Mouse (Mus musculus) forebrain, embryonic 15.5 days (tissue): Measurements from ENCODE around the gene Hk3. TPM values are rescaled to one million over a fixed set of nuclear protein-coding genes. Genes with fewer than 3 reads are reported as not detected.

Experiments
- ATAC-seq: fragments of 200-750 bp; cut with Nextera tagmentation; replicated peaks from 2 replicates; pipeline ENCODE4 v1.8.0; 2017; ENCODE audit warnings: mild to moderate bottlenecking, moderate TSS enrichment, moderate library complexity
- H3K27ac ChIP-seq: fragments of 300-500 bp; sonication (generic); replicated peaks from 2 replicates; pipeline ENCODE4 v1.5.1; 2015; ENCODE audit warnings: mild to moderate bottlenecking, inconsistent platforms
- H3K27me3 ChIP-seq: fragments of 300-500 bp; sonication (generic); 2 replicates; pipeline ENCODE4 v1.6.1; 2015; ENCODE audit warnings: inconsistent platforms
- H3K36me3 ChIP-seq: fragments of 300-500 bp; sonication (generic); 2 replicates; pipeline ENCODE4 v1.6.1; 2015; ENCODE audit warnings: mild to moderate bottlenecking, inconsistent platforms
- H3K4me1 ChIP-seq: fragments of 300-500 bp; sonication (generic); 2 replicates; pipeline ENCODE4 v1.6.1; 2015; ENCODE audit warnings: inconsistent platforms
- H3K4me2 ChIP-seq: fragments of 300-500 bp; sonication (generic); replicated peaks from 2 replicates; pipeline ENCODE4 v1.6.1; 2015; ENCODE audit warnings: mild to moderate bottlenecking, inconsistent platforms
- H3K4me3 ChIP-seq: fragments of 300-500 bp; sonication (generic); 2 replicates; pipeline ENCODE4 v1.5.1; 2015; ENCODE audit warnings: mild to moderate bottlenecking, inconsistent platforms
- H3K9ac ChIP-seq: fragments of 300-500 bp; sonication (generic); replicated peaks from 2 replicates; pipeline ENCODE4 v1.6.1; 2015; ENCODE audit warnings: mild to moderate bottlenecking, inconsistent platforms
- H3K9me3 ChIP-seq: fragments of 300-500 bp; sonication (generic); 2 replicates; pipeline ENCODE4 v1.6.1; 2016; ENCODE audit warnings: inconsistent platforms
- WGBS: fragments of 180-500 bp; shearing (Covaris S2); methylation state at CpG from one replicate; pipeline ENCODE4 v1.1.7; 2015; ENCODE audit warnings: mixed read lengths; 5-methylcytosine and 5-hydroxymethylcytosine counted together
- polyA plus RNA-seq: library from polyadenylated mRNA; unstranded; fragments of >200 nt; fragmentation: Nextera tagmentation; extraction: Ambion mirVana; gene quantifications from 2 replicates; pipeline ENCODE4 v1.2.1, GENCODE M21; 2015

Hk3 gene
- polyA plus RNA-seq, result 0.73 and 1.2 TPM in 2 replicates

- no peak within 1 kb of the TSS for H3K9ac ChIP-seq
- no peaks in the 10 kb centered on the region for H3K27me3 ChIP-seq
- no peak within 1 kb of the TSS for H3K4me3 ChIP-seq
- 90% methylated on average over 13 of the region's 13 CpGs for WGBS
- no peak within 1 kb of the TSS for H3K27ac ChIP-seq
- H3K36me3 ChIP-seq, result peaks cover 4% of the 10 kb centered on the region; the same call in 1 of the 2 replicates
- ATAC-seq, result no peak
- H3K4me1 ChIP-seq, result no peaks in the 10 kb centered on the region
- H3K9me3 ChIP-seq, result no peaks in the 10 kb centered on the region
- no peak within 1 kb of the TSS for H3K4me2 ChIP-seq
These were observed at the start of gene Hk3 for GRCm38 (mm10) chr13:55021194-55021779. Hk3 (minus strand) TSS chr13:55021385.

- Histone ChIP-seq H3K36me3 (peaks cover 4% of the 10 kb centered on the region; the same call in 1 of the 2 replicates), H3K9me3 (no peaks in the 10 kb centered on the region), H3K4me1 (no peaks in the 10 kb centered on the region), H3K27me3 (no peaks in the 10 kb centered on the region), H3K9ac (no peak overlapping the region), H3K4me2 (no peak overlapping the region), H3K27ac (no peak overlapping the region), H3K4me3 (no peak overlapping the region)
- 81% methylated on average over 7 of the region's 7 CpGs for WGBS
- ATAC-seq, result no peak
These were observed 48.5 kb upstream of the Hk3 start for GRCm38 (mm10) chr13:55069719-55070118.

DNA sequence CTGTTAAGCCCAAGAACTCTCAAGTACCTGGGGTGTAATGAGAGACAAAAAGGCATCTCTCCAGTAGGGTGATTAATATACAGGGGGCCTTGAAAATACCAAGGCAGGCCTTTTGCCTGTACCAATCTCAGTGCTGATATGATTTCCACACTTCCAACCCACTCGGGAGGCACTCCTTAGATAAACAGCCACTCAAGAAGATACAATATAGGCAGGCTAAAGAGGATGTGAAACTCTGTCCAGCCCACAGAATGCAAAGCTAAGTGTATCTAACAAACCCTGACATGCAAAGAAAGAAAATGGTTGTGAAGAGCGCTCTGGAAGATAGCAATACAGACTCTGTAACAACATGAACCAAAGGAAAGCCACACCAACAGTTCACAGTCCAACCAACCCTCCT, 42.1 kb upstream of the Hk3 start:
- WGBS, result 97% methylated on average over 2 of the region's 2 CpGs
- Histone ChIP-seq H3K36me3 (peaks cover 1% of the 10 kb centered on the region), H3K9me3 (no peaks in the 10 kb centered on the region), H3K27ac (no peak overlapping the region), H3K27me3 (no peaks in the 10 kb centered on the region), H3K4me2 (no peak overlapping the region), H3K9ac (no peak overlapping the region), H3K4me1 (no peaks in the 10 kb centered on the region), H3K4me3 (no peak overlapping the region)
- no peak for ATAC-seq

GRCm38 (mm10) chr13:55058042-55058441, 36.9 kb upstream of the Hk3 start:
- Histone ChIP-seq H3K9me3 (no peaks in the 10 kb centered on the region), H3K36me3 (peaks cover 6% of the 10 kb centered on the region), H3K4me2 (no peak overlapping the region), H3K4me1 (no peaks in the 10 kb centered on the region), H3K4me3 (no peak overlapping the region), H3K27me3 (no peaks in the 10 kb centered on the region), H3K9ac (no peak overlapping the region), H3K27ac (no peak overlapping the region)
- ATAC-seq, result no peak
- WGBS, result 96% methylated on average over 2 of the region's 2 CpGs

DNA sequence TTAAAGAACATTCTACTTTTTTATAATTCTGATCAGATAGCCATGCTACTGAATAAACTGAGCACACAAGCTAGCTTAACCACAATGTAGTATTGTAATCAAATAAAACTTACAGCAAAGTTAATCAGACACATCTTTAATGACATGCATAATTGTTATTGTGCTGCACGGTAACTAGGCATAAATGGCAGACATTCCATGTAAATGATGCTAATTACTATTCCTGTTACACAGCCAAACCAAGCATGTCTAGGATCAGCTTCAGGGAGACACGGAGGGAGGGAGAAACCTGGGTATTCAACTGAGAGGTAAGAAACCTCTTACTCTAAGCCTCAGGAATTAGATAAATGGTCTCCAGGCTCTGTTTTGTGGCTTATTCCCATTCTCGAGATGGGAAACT, 26.5 kb upstream of the Hk3 start:
- Histone ChIP-seq H3K4me3 (no peak overlapping the region), H3K27me3 (no peaks in the 10 kb centered on the region), H3K36me3 (no peaks in the 10 kb centered on the region), H3K9me3 (no peaks in the 10 kb centered on the region), H3K9ac (no peak overlapping the region), H3K4me1 (peaks cover 6% of the 10 kb centered on the region; the same call in 1 of the 2 replicates), H3K27ac (no peak overlapping the region), H3K4me2 (no peak overlapping the region)
- ATAC-seq, result no peak
- 34% methylated on average over 3 of the region's 3 CpGs for WGBS

GRCm38 (mm10) chr13:55040016-55040415, 18.8 kb upstream of the Hk3 start:
- H3K4me1 ChIP-seq, result no peaks in the 10 kb centered on the region
- no peak overlapping the region for H3K4me2 ChIP-seq
- no peak overlapping the region for H3K9ac ChIP-seq
- H3K4me3 ChIP-seq, result no peak overlapping the region
- H3K9me3 ChIP-seq, result no peaks in the 10 kb centered on the region
- H3K27ac ChIP-seq, result no peak overlapping the region
- no peaks in the 10 kb centered on the region for H3K27me3 ChIP-seq
- WGBS, result 97% methylated on average over 2 of the region's 2 CpGs
- peaks cover 9% of the 10 kb centered on the region; the same call in 1 of the 2 replicates for H3K36me3 ChIP-seq
- ATAC-seq, result no peak

GRCm38 (mm10) chr13:55024215-55024614, 3.0 kb upstream of the Hk3 start:
- H3K27ac ChIP-seq, result no peak overlapping the region
- no peak overlapping the region for H3K4me2 ChIP-seq
- no peaks in the 10 kb centered on the region for H3K9me3 ChIP-seq
- no peak for ATAC-seq
- no peaks in the 10 kb centered on the region for H3K27me3 ChIP-seq
- H3K9ac ChIP-seq, result no peak overlapping the region
- H3K4me1 ChIP-seq, result no peaks in the 10 kb centered on the region
- WGBS, result 89% methylated on average over 2 of the region's 2 CpGs
- no peak overlapping the region for H3K4me3 ChIP-seq
- H3K36me3 ChIP-seq, result peaks cover 13% of the 10 kb centered on the region

DNA sequence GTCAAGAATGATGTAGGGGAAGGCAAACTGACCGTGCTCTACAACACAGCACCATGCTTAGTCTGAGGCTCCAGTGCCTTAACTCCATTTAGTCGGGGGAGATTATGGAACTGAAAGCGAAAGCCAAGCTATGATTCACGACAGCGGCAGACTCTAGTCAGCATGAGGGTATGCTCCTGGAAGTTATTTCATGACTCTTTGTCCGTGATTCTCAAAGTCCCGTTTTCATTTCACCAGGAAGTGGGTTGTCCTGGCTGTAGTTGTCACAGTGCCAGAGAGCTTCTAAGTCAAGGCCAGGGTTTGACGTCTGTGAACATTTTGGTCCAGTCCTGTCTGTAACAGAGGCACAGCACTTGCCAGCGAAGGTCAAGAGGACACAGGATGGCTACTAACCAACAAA, 1.5 kb upstream of the Hk3 start:
- ATAC-seq, result no peak
- WGBS, result 83% methylated on average over 9 of the region's 9 CpGs

GRCm38 (mm10) chr13:55022256-55022655, 1.1 kb upstream of the Hk3 start:
- H3K4me3 ChIP-seq, result no peak overlapping the region
- no peak overlapping the region for H3K27ac ChIP-seq
- WGBS, result 40% methylated on average over 4 of the region's 4 CpGs
- no peak overlapping the region for H3K4me2 ChIP-seq
- no peaks in the 10 kb centered on the region for H3K4me1 ChIP-seq
- ATAC-seq, result no peak
- H3K9me3 ChIP-seq, result no peaks in the 10 kb centered on the region
- peaks cover 4% of the 10 kb centered on the region; the same call in 1 of the 2 replicates for H3K36me3 ChIP-seq
- H3K9ac ChIP-seq, result no peak overlapping the region
- no peaks in the 10 kb centered on the region for H3K27me3 ChIP-seq

More for the DNA sequence above, 1.5 kb upstream of the Hk3 start:
- Histone ChIP-seq H3K9me3 (no peaks in the 10 kb centered on the region), H3K4me2 (no peak overlapping the region), H3K4me3 (no peak overlapping the region), H3K9ac (no peak overlapping the region), H3K27me3 (no peaks in the 10 kb centered on the region), H3K36me3 (peaks cover 6% of the 10 kb centered on the region; the same call in 1 of the 2 replicates), H3K27ac (no peak overlapping the region), H3K4me1 (no peaks in the 10 kb centered on the region)

DNA sequence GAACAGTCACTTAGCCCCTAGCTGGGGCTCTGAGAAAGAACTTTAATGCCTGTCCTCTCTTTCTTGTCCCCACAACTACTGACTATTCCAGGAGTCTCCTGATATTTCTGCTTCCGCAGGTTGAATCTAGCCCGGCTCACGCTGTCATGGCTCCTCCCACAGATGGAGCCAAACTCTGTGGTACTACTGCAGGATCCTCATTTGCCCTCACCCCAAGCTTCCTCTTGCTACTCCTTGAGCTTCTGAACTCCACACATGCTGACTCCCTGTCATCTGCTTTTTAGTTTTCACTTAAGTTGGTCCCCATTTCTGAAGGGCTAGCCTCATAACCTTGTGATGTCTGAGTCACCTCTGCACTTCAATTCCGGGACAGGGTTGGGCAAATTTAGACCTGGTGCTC, 1.1 kb downstream of the Hk3 start:
- H3K27ac ChIP-seq, result no peak overlapping the region
- ATAC-seq, result no peak
- H3K4me1 ChIP-seq, result no peaks in the 10 kb centered on the region
- H3K4me2 ChIP-seq, result no peak overlapping the region
- no peak overlapping the region for H3K4me3 ChIP-seq
- H3K9ac ChIP-seq, result no peak overlapping the region
- H3K27me3 ChIP-seq, result no peaks in the 10 kb centered on the region
- WGBS, result 94% methylated on average over 4 of the region's 4 CpGs
- no peaks in the 10 kb centered on the region for H3K36me3 ChIP-seq
- no peaks in the 10 kb centered on the region for H3K9me3 ChIP-seq

DNA sequence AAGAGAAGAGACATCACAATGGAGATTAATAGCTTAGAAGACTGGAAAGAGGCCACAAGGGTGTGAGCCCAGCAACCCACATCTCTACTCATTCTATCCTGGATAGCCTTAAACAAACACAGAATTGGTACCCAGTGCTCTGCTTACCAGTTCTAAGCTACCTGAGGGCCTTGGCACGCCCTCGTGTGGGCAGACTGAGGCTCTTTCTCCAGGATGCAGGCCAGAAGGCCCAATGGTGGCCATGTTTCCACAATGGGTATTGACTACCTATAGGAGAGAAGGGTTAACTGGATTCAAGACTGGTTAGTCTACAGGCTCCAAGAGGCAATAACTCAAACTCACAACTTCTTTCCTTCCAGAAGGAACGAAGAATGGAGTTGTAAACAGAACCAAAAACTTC, 2.0 kb downstream of the Hk3 start:
- no peak for ATAC-seq
- Histone ChIP-seq H3K36me3 (no peaks in the 10 kb centered on the region), H3K27ac (no peak overlapping the region), H3K9ac (no peak overlapping the region), H3K9me3 (no peaks in the 10 kb centered on the region), H3K4me2 (no peak overlapping the region), H3K27me3 (no peaks in the 10 kb centered on the region), H3K4me1 (no peaks in the 10 kb centered on the region), H3K4me3 (no peak overlapping the region)
- WGBS, result 75% methylated on average over 3 of the region's 3 CpGs

GRCm38 (mm10) chr13:55018700-55019099, 2.5 kb downstream of the Hk3 start:
- Histone ChIP-seq H3K4me3 (no peak overlapping the region), H3K27ac (no peak overlapping the region), H3K4me1 (no peaks in the 10 kb centered on the region), H3K9me3 (no peaks in the 10 kb centered on the region), H3K27me3 (no peaks in the 10 kb centered on the region), H3K4me2 (no peak overlapping the region), H3K9ac (no peak overlapping the region), H3K36me3 (no peaks in the 10 kb centered on the region)
- no peak for ATAC-seq
- 89% methylated on average over 9 of the region's 9 CpGs for WGBS
